In genomic region chr7:101006201-101006600, GRCm38 (mm10) we compare ENCODE assay signal across 21 mouse cellular contexts. TPM values are rescaled to one million over a fixed set of nuclear protein-coding genes. Genes with fewer than 3 reads are reported as not detected.
A peak's percentile ranks its signal among the peaks of the same experiment; 100 is the strongest.
DNase-seq lines count a peak whose midpoint lies in the region; ATAC-seq and TF ChIP-seq lines count a peak whose summit lies in the region.
"Had no signal": no experiment of that assay in that cellular context is flagged by ENCODE, and none has a peak within 500 bp of the region (broad histone marks: within the 10 kb centered on the region; RNA-seq: fewer than 3 reads in every experiment).

No protein-coding gene starts in this region.

- no peaks in the 10 kb centered on the region for H3K9me3 ChIP-seq in kidney, embryonic 16.5 days (ENCODE audit: low read length)
- H3K9me3 ChIP-seq: embryonic facial prominence, embryonic 12.5 days; hindbrain, embryonic 13.5 days; liver, embryonic 13.5 days; lung, embryonic 15.5 days; neural tube, embryonic 15.5 days had no signal

- H3K4me2 ChIP-seq in kidney, embryonic 16.5 days (replicated peaks; ENCODE audit: low read depth, low read length): no peak overlapping the region
- H3K4me2 ChIP-seq: embryonic facial prominence, embryonic 12.5 days; hindbrain, embryonic 13.5 days; liver, embryonic 13.5 days; lung, embryonic 15.5 days; neural tube, embryonic 15.5 days had no signal

- peak; percentile 67 for DNase-seq in kidney, adult 11 months
- DNase-seq in lung, adult 18-20 months: peak; percentile 55 to 65
- no peak for DNase-seq in lung, adult 2 months
- DNase-seq in Muller cell, postnatal 12 days (ENCODE audit: inconsistent ontology term): peak; percentile 61
- DNase-seq in lung, postnatal 4 days: peak; percentile 31 to 45
- DNase-seq in adrenal gland, postnatal 36 days: no peak
- DNase-seq: adrenal gland, adult 8-10 months; cerebellum, adult 18-20 months; cerebellum, postnatal 14 days; forebrain, postnatal 0 days; gastrocnemius, postnatal 25 days; heart, postnatal 36 days; layer of hippocampus, adult 9-11 months; liver, embryonic 13.5 days had no signal

- TF ChIP-seq POLR2A in lung, adult 2 months (IDR thresholded peaks at IDR 0.05; ENCODE audit: borderline replicate concordance, extremely low read depth, low read depth, low read length): no peak

- peaks cover 13% of the 10 kb centered on the region for H3K27me3 ChIP-seq in kidney, embryonic 16.5 days (ENCODE audit: insufficient read depth, low read length)
- H3K27me3 ChIP-seq: lung, embryonic 15.5 days had no signal

- WGBS in kidney, embryonic 16.5 days: 74% methylated on average over 2 of the region's 2 CpGs
- WGBS in lung, adult 2 months: 67% methylated on average over 2 of the region's 2 CpGs

- H3K36me3 ChIP-seq in kidney, embryonic 16.5 days (ENCODE audit: insufficient read depth, low read length): no peaks in the 10 kb centered on the region
- H3K36me3 ChIP-seq: embryonic facial prominence, embryonic 12.5 days; hindbrain, embryonic 13.5 days; liver, embryonic 13.5 days; lung, embryonic 15.5 days; neural tube, embryonic 15.5 days had no signal

- no peak overlapping the region for H3K9ac ChIP-seq in kidney, embryonic 16.5 days (replicated peaks; ENCODE audit: low read length)
- H3K9ac ChIP-seq: embryonic facial prominence, embryonic 12.5 days; forebrain, postnatal 0 days; hindbrain, embryonic 13.5 days; liver, embryonic 13.5 days; lung, embryonic 15.5 days; neural tube, embryonic 15.5 days had no signal

- H3K4me1 ChIP-seq in kidney, embryonic 16.5 days (ENCODE audit: insufficient read depth, low read length): peaks cover 5% of the 10 kb centered on the region; the same call in 1 of the 2 replicates
- peaks cover 9% of the 10 kb centered on the region; the same call in 1 of the 2 replicates for H3K4me1 ChIP-seq in lung, adult 2 months (ENCODE audit: control insufficient read depth, insufficient read depth, low read length)
- H3K4me1 ChIP-seq: hindbrain, embryonic 13.5 days had no signal

- H3K27ac ChIP-seq in kidney, embryonic 16.5 days (ENCODE audit: low read length): no peak overlapping the region
- H3K27ac ChIP-seq: embryonic facial prominence, embryonic 12.5 days; hindbrain, embryonic 13.5 days; kidney, postnatal 0 days; liver, embryonic 13.5 days; lung, embryonic 15.5 days; neural tube, embryonic 15.5 days had no signal

- H3K4me3 ChIP-seq in kidney, embryonic 16.5 days (ENCODE audit: low read length): no peak overlapping the region
- H3K4me3 ChIP-seq in lung, adult 2 months (replicated peaks; ENCODE audit: extremely low read depth, low read depth, low read length): no peak overlapping the region
- H3K4me3 ChIP-seq: embryonic facial prominence, embryonic 12.5 days; hindbrain, embryonic 13.5 days; liver, embryonic 13.5 days; lung, embryonic 15.5 days; neural tube, embryonic 15.5 days had no signal

- ATAC-seq in kidney, embryonic 16.5 days (ENCODE audit: low FRiP score, low TSS enrichment): no peak
- ATAC-seq: forebrain, postnatal 0 days; midbrain, embryonic 16.5 days had no signal

- TF ChIP-seq CTCF in lung, adult 2 months (IDR thresholded peaks at IDR 0.05; ENCODE audit: insufficient read depth, low read length): no peak

RNA-seq across cellular contexts. Expression of gene P2ry2, which starts 6.5 kb away (rescaled TPM):
- polyA plus RNA-seq in kidney, embryonic 16.5 days (2015; fragmentation: Nextera tagmentation; extraction: Ambion mirVana): 1.2 and 1.4 TPM in 2 replicates
- 25.0 and 25.2 TPM in 2 replicates for polyA plus RNA-seq in lung, adult 2 months (2012; rRNA removed)
- 1 to 10 TPM; 1.7 to 2.2 TPM for total RNA-seq in adrenal gland, postnatal 36 days (2021)

RNA-seq across cellular contexts. Expression of gene P2ry6, which starts 31.8 kb away (rescaled TPM):
- polyA plus RNA-seq in kidney, embryonic 16.5 days (2015; fragmentation: Nextera tagmentation; extraction: Ambion mirVana): 4.8 and 5.2 TPM in 2 replicates
- polyA plus RNA-seq in lung, adult 2 months (2012; rRNA removed): 59.1 and 61.6 TPM in 2 replicates
- 1 to 10 TPM; 3.8 to 6.7 TPM for total RNA-seq in adrenal gland, postnatal 36 days (2021)

Comparison
In these comparisons a context has a peak if more than half of its experiments do, and no peak if none do; other contexts are left out.
1. DNase-seq: peak in kidney, adult 11 months (single experiment), lung, adult 18-20 months (2 of 2), Muller cell, postnatal 12 days (single experiment) and lung, postnatal 4 days (2 of 2); none in lung, adult 2 months (single experiment) and adrenal gland, postnatal 36 days (0 of 2).
2. RNA of gene P2ry2, which starts 6.5 kb away (polyA plus RNA-seq): 25.0 to 25.2 TPM in lung, adult 2 months; 1.2 to 1.4 TPM in kidney, embryonic 16.5 days; every median in the first group is over 10 times any median in the second.